Mouse (Mus musculus) Patski (cell line): ENCODE measurements around the gene Sardh. TPM values are rescaled to one million over a fixed set of nuclear protein-coding genes. Genes with fewer than 3 reads are reported as not detected.

Source experiments
- ATAC-seq: fragments of 100-300 bp; one replicate; pipeline ENCODE4 v1.8.0; 2021
- CTCF ChIA-PET: fragments of 350-600 bp; sonication (Branson Sonifier 250); formaldehyde crosslinking; loops from one replicate; lab custom pipeline; 2022; ENCODE audit warnings: inconsistent platforms; lab: Charles Lee
- POLR2A ChIA-PET: fragments of 350-600 bp; sonication (Branson Sonifier 250); formaldehyde crosslinking; loops from one replicate; lab custom pipeline; 2022; ENCODE audit warnings: antibody characterized with exemption, inconsistent platforms; lab: Charles Lee
- DNase-seq: peaks from one replicate; pipeline ENCODE4 v3.0.0-alpha.2; 2011; ENCODE audit warnings: low read depth, low spot score
- H3K27me3 ChIP-seq: fragments of 371-371 bp; one replicate; pipeline ENCODE4 v1.5.1; 2021
- CTCF ChIP-seq: fragments of 100-300 bp; IDR thresholded peaks from one replicate; pipeline ENCODE4 v1.5.1; 2021
- in situ Hi-C: fragments of 300-500 bp; cut with MboI; formaldehyde crosslinking; loops from 3 replicates; pipeline ENCODE4 v1.11.1; 2018; ENCODE audit warnings: low pct_unique_long_range_greater_than_20kb, mixed read lengths
- polyA plus RNA-seq: library from polyadenylated mRNA; unstranded; gene quantifications from one replicate; pipeline ENCODE4 v1.2.3, GENCODE M21; 2021

Gene Sardh
- polyA plus RNA-seq, 1 experiment from 2014 or later = 9.4 TPM

DNA sequence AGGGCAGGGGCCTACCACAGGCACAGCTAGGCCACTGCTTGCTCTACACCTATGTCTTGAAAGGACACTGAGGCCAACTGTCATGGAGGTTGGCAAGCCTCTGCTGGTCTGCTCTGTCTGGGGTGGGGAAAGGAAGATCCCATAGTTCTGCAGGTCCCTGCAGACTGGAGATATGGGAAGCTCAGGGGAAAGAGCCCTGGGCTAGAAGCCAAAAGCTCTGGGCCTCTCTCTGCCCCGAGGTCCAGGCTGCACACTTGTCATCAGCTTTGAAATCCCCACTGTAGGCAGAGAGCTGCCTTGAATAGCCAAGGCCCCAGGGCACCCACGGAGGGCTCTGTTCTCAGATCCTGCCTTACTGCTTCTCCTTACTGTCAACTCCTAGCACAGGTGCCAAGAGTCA lies 20.2 kb upstream of the Sardh start:
- H3K27me3 ChIP-seq = no peaks in the 10 kb centered on the region
- POLR2A ChIA-PET = no interaction called here
- CTCF ChIA-PET = interaction anchor here (2.8 kb wide), 2 partner anchors 12 to 160 kb away, joined by 11 to 12 read pairs; no protein-coding TSS in a partner anchor
- TF ChIP-seq CTCF = no peak
- ATAC-seq (no peak), DNase-seq (no peak)
- in situ Hi-C loops = no loop called here

DNA sequence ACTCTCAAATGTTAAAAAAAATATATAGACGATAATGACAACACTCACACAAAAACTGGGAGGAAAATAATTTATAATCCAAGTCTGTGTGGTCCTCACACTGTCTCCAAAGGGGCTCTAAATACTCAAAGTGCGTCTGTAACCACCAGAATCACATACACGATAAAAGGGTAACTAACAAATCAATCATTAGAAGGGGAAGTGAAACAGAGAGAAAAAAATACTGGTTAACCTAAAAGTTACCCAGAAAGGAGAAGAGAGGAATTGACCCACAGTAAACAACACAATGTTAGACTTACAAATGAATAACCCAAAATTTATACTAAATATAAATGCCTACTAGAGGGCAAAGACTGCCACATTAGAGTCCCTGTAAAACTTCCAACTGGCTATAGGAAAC lies 17.7 kb upstream of the Sardh start:
- POLR2A ChIA-PET = no interaction called here
- in situ Hi-C loops = no loop called here
- DNase-seq = no peak
- CTCF ChIA-PET = interaction anchor here (0.9 kb wide), 1 partner anchor 15 kb away, joined by 3 read pairs; no protein-coding TSS in a partner anchor
- ATAC-seq = no peak
- H3K27me3 ChIP-seq = no peaks in the 10 kb centered on the region
- no peak for TF ChIP-seq CTCF

DNA sequence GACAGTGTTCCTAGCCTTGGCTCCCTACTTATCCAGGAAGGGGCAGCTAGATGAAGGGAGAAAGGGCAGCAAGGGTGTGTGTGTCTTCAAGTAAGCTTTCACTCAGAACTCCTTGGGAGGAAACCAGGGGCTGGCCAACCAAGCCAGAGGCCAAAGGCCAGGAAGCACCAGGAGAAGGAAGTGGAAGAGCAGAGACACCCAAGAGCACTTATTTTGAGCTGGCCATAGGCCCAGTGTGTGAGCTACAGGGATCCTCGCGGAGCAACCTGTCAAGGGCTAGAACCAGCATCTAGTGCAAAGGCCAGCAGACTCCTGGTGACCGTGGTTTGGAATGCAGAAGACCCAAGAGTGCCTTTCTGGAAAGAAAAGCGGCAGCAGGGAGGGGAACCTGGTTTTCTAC lies 14.8 kb upstream of the Sardh start:
- in situ Hi-C loops = no loop called here
- DNase-seq (no peak), ATAC-seq (no peak)
- ChIA-PET CTCF (interaction anchor here (2.4 to 3.0 kb wide), 2 partner anchors 11 to 16 kb away, joined by 5 to 6 read pairs; no protein-coding TSS in a partner anchor), POLR2A (no interaction called here)
- TF ChIP-seq CTCF = no peak
- H3K27me3 ChIP-seq = no peaks in the 10 kb centered on the region

DNA sequence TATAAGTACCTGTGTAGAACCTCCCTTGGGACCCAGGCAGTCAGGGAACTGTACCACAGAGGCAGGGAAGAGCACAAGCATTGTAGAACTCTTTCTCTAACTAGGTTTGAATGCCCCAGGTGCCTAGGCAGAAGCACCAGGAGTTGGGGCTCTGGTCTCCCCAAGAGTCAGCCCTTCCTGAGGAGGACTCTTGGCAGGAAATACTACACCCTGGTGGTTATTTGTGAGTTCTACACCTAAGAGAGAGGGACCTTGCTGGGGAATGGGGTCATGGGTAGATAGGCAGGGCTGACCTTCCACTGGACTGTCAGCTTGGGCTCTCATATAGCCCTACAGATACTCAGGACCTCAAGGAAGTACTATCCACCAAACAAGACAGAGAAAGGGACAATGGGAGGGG lies 3.3 kb upstream of the Sardh start:
- no peak for TF ChIP-seq CTCF
- no peak for DNase-seq
- POLR2A ChIA-PET = interaction anchor here (0.6 kb wide), 1 partner anchor 267 kb away, joined by 4 read pairs; no protein-coding TSS in a partner anchor

GRCm38 (mm10) chr2:27247487-27247863 lies 662 bp downstream of the Sardh start:
- ChIA-PET POLR2A (interaction anchor here (0.8 to 0.9 kb wide), 2 partner anchors 23 to 100 kb away, joined by 3 to 4 read pairs; no protein-coding TSS in a partner anchor), CTCF (interaction anchor here (1.0 to 1.4 kb wide), 2 partner anchors 33 to 181 kb away, joined by 3 read pairs; no protein-coding TSS in a partner anchor)
- DNase-seq = no peak
- no peak for TF ChIP-seq CTCF
- peak; percentile 5 for ATAC-seq
- in situ Hi-C loops = no loop called here
- H3K27me3 ChIP-seq = peaks cover 3% of the 10 kb centered on the region

More for the DNA sequence above, 3.3 kb upstream of the Sardh start:
- peaks cover 3% of the 10 kb centered on the region for H3K27me3 ChIP-seq
- no peak for ATAC-seq
- in situ Hi-C loops = no loop called here
- CTCF ChIA-PET = no interaction called here

- ATAC-seq = peak; percentile 73
- ChIA-PET CTCF (interaction anchor here (1.0 to 1.4 kb wide), 3 partner anchors 10 to 181 kb away, joined by 3 to 6 read pairs (median 3); no protein-coding TSS in a partner anchor), POLR2A (interaction anchor here (0.9 to 1.1 kb wide), 2 partner anchors 100 to 201 kb away, joined by 4 read pairs; no protein-coding TSS in a partner anchor)
- in situ Hi-C loops = no loop called here
- TF ChIP-seq CTCF = no peak
- H3K27me3 ChIP-seq = peaks cover 3% of the 10 kb centered on the region
- DNase-seq = peak; percentile 38
Measured at GRCm38 (mm10) chr2:27246712-27247486, 1.2 kb downstream of the Sardh start.

GRCm38 (mm10) chr2:27245947-27246346 lies 2.2 kb downstream of the Sardh start:
- H3K27me3 ChIP-seq = peaks cover 1% of the 10 kb centered on the region
- ChIA-PET CTCF (interaction anchor here (1.3 kb wide), 1 partner anchor 9 kb away, joined by 6 read pairs; no protein-coding TSS in a partner anchor), POLR2A (interaction anchor here (1.1 kb wide), 1 partner anchor 200 kb away, joined by 4 read pairs; no protein-coding TSS in a partner anchor)
- ATAC-seq (no peak), DNase-seq (no peak)
- no peak for TF ChIP-seq CTCF
- in situ Hi-C loops = no loop called here

- no peak for ATAC-seq
- ChIA-PET CTCF (interaction anchor here (0.6 to 3.2 kb wide), 17 partner anchors 9 to 594 kb away, joined by 3 to 25 read pairs (median 4); no protein-coding TSS in a partner anchor), POLR2A (no interaction called here)
- DNase-seq = no peak
- H3K27me3 ChIP-seq = no peaks in the 10 kb centered on the region
- TF ChIP-seq CTCF = peak; percentile 95
- in situ Hi-C loops = no loop called here
Measured at GRCm38 (mm10) chr2:27237342-27237741, 10.8 kb downstream of the Sardh start.

GRCm38 (mm10) chr2:27235729-27236128 lies 12.4 kb downstream of the Sardh start:
- TF ChIP-seq CTCF = no peak
- ATAC-seq (peak; percentile 24), DNase-seq (no peak)
- H3K27me3 ChIP-seq = no peaks in the 10 kb centered on the region
- in situ Hi-C loops = no loop called here
- POLR2A ChIA-PET = interaction anchor here (0.7 kb wide), 1 partner anchor 225 kb away, joined by 3 read pairs; no protein-coding TSS in a partner anchor
- CTCF ChIA-PET = interaction anchor here (1.3 to 3.2 kb wide), 6 partner anchors 25 to 218 kb away, joined by 3 to 25 read pairs (median 10); no protein-coding TSS in a partner anchor

DNA sequence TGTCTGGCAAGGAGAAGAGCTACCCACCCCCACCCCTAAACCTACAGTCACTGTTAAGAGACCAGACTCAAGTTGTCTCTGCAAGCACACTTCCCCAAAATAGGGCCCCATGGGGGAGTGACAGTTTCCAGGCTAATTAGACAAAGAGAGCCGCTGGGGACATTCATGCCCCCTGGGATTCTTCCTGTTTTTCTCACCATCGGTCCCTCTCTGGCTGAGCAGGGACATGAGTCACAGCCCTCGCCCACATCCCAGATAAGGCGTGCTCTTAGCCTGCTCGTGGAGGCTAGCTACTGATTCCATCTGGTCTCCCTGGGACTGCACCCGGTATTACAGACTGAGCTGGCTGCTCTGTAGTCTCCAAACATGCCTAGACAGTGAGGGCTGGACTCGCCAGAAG lies 15.8 kb downstream of the Sardh start:
- no peaks in the 10 kb centered on the region for H3K27me3 ChIP-seq
- ChIA-PET POLR2A (no interaction called here), CTCF (interaction anchor here (0.8 to 4.7 kb wide), 11 partner anchors 20 to 218 kb away, joined by 3 to 15 read pairs (median 3); no protein-coding TSS in a partner anchor)
- no peak for TF ChIP-seq CTCF
- in situ Hi-C loops = loop anchor here (5.0 kb wide), 4 partner anchors 100 to 580 kb away; partner anchors contain the start of gene Adamtsl2
- ATAC-seq (peak; percentile 41), DNase-seq (no peak)
